Comparison of ENCODE assay signal across 8 mouse cellular contexts in the genomic region with DNA sequence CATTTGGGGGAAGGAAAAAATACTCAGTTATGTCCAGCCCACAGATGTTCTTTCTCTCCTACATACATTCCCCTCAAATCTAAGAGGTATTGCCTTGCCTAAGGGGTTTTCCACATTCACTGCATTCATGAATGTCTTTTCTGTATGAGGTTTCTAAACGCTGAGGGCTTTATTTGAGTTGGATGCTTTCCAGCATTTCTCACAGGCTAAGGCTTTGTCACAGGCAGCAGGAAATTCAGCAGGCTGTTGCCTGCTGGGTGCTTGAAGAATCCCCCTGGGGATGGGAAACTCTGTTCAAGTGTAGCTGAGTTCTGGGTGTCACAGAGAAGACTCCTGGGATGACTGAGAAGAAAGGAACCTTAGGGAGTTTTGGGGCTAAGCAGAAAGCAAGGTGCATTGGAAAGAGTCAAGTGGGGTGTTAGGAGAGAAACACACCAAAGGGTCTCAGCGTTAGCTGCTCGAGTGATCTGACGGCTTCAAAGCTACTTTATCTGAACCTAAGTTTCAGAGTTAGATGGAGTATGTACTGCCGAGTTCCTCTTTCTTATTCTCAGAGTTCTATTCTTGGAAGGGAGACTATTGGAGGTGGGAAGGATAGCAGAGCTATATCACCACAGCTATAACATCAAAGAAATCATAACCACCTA. TPM values are rescaled to one million over a fixed set of nuclear protein-coding genes. Genes with fewer than 3 reads are reported as not detected.
DNase-seq lines count a peak whose midpoint lies in the region; ATAC-seq and TF ChIP-seq lines count a peak whose summit lies in the region.
"Had no signal": no experiment of that assay in that cellular context is flagged by ENCODE, and none has a peak within 500 bp of the region (broad histone marks: within the 10 kb centered on the region; RNA-seq: fewer than 3 reads in every experiment).

No protein-coding gene starts in this region.

- no peak overlapping the region for H3K4me2 ChIP-seq in midbrain, embryonic 13.5 days (replicated peaks)
- H3K4me2 ChIP-seq in forebrain, embryonic 14.5 days (ENCODE audit: low read length), result no peak overlapping the region
- H3K4me2 ChIP-seq in kidney, postnatal 0 days (ENCODE audit: low read length), result no peak overlapping the region
- H3K4me2 ChIP-seq: midbrain, embryonic 12.5 days had no signal

- no peaks in the 10 kb centered on the region for H3K36me3 ChIP-seq in midbrain, embryonic 13.5 days
- no peaks in the 10 kb centered on the region for H3K36me3 ChIP-seq in midbrain, embryonic 10.5 days
- no peaks in the 10 kb centered on the region for H3K36me3 ChIP-seq in forebrain, embryonic 14.5 days (ENCODE audit: control insufficient read depth, insufficient read depth, low read length)
- no peaks in the 10 kb centered on the region for H3K36me3 ChIP-seq in kidney, postnatal 0 days (ENCODE audit: insufficient read depth, low read length)
- H3K36me3 ChIP-seq: midbrain, embryonic 12.5 days had no signal

- TF ChIP-seq CTCF in kidney, postnatal 0 days (IDR thresholded peaks at IDR 0.05; ENCODE audit: low read depth), result no peak

- H3K27me3 ChIP-seq in midbrain, embryonic 13.5 days, result no peaks in the 10 kb centered on the region
- H3K27me3 ChIP-seq in midbrain, embryonic 10.5 days (ENCODE audit: low read depth, poor library complexity, severe bottlenecking), result no peaks in the 10 kb centered on the region
- H3K27me3 ChIP-seq in forebrain, embryonic 14.5 days (replicated peaks; ENCODE audit: control insufficient read depth, insufficient read depth, low read length), result no peaks in the 10 kb centered on the region
- no peaks in the 10 kb centered on the region for H3K27me3 ChIP-seq in kidney, postnatal 0 days (ENCODE audit: insufficient read depth, low read length)
- H3K27me3 ChIP-seq: midbrain, embryonic 12.5 days had no signal

- H3K27ac ChIP-seq in midbrain, embryonic 13.5 days, result no peak overlapping the region
- H3K27ac ChIP-seq in midbrain, embryonic 10.5 days (replicated peaks), result no peak overlapping the region
- H3K27ac ChIP-seq in forebrain, embryonic 14.5 days (ENCODE audit: low read depth, low read length), result peak overlapping the region; percentile 57; the same call in 1 of the 2 replicates
- H3K27ac ChIP-seq in kidney, postnatal 0 days, result 0 out of 2 replicates have a peak overlapping the region, but pooled peaks have one; percentile 1
- H3K27ac ChIP-seq: midbrain, embryonic 12.5 days had no signal

- WGBS in midbrain, embryonic 13.5 days, result 71% methylated on average over 5 of the region's 5 CpGs
- 78% methylated on average over 5 of the region's 5 CpGs for WGBS in midbrain, embryonic 10.5 days
- 51% methylated on average over 5 of the region's 5 CpGs for WGBS in forebrain, embryonic 14.5 days
- 28% methylated on average over 5 of the region's 5 CpGs for WGBS in kidney, postnatal 0 days

- 0 out of 2 replicates have a peak, but pooled peaks have one; percentile 14 for ATAC-seq in midbrain, embryonic 13.5 days
- peak; percentile 82 for ATAC-seq in forebrain, embryonic 14.5 days
- ATAC-seq in kidney, postnatal 0 days (replicated peaks; ENCODE audit: low FRiP score, low read depth), result no peak

- no peaks in the 10 kb centered on the region; the same call in 1 of the 2 replicates for H3K4me1 ChIP-seq in midbrain, embryonic 13.5 days (replicated peaks)
- peaks cover 5% of the 10 kb centered on the region; the same call in 1 of the 2 replicates for H3K4me1 ChIP-seq in midbrain, embryonic 10.5 days
- peaks cover 5% of the 10 kb centered on the region for H3K4me1 ChIP-seq in forebrain, embryonic 14.5 days (ENCODE audit: control insufficient read depth, insufficient read depth, low read length)
- H3K4me1 ChIP-seq in kidney, postnatal 0 days (replicated peaks; ENCODE audit: insufficient read depth, low read length), result peaks cover 9% of the 10 kb centered on the region; the same call in 1 of the 2 replicates
- H3K4me1 ChIP-seq: midbrain, embryonic 12.5 days had no signal

- DNase-seq in midbrain, embryonic 10.5 days (ENCODE audit: low spot score), result no peak
- peak; percentile 86 for DNase-seq in forebrain, embryonic 14.5 days (ENCODE audit: low spot score)
- DNase-seq in kidney, postnatal 0 days (ENCODE audit: low spot score), result peak; percentile 86
- DNase-seq in cerebellum, postnatal 10 days, result no peak
- no peak for DNase-seq in thymus, postnatal 0 days (ENCODE audit: low spot score)
- no peak for DNase-seq in frontal cortex, postnatal 10 days (ENCODE audit: low spot score in 2 of 2)

- no peak overlapping the region for H3K9ac ChIP-seq in midbrain, embryonic 13.5 days (replicated peaks)
- H3K9ac ChIP-seq in forebrain, embryonic 14.5 days (ENCODE audit: low read length), result no peak overlapping the region
- H3K9ac ChIP-seq in kidney, postnatal 0 days (ENCODE audit: low read depth, low read length), result no peak overlapping the region
- H3K9ac ChIP-seq: midbrain, embryonic 12.5 days had no signal

- no peak overlapping the region for H3K4me3 ChIP-seq in midbrain, embryonic 13.5 days (replicated peaks)
- no peak overlapping the region for H3K4me3 ChIP-seq in midbrain, embryonic 10.5 days
- H3K4me3 ChIP-seq in forebrain, embryonic 14.5 days (ENCODE audit: low read depth, low read length), result no peak overlapping the region
- H3K4me3 ChIP-seq in kidney, postnatal 0 days (replicated peaks; ENCODE audit: low read depth, low read length), result no peak overlapping the region
- H3K4me3 ChIP-seq: midbrain, embryonic 12.5 days had no signal

- no peaks in the 10 kb centered on the region for H3K9me3 ChIP-seq in midbrain, embryonic 13.5 days
- H3K9me3 ChIP-seq in midbrain, embryonic 10.5 days (replicated peaks), result 0 out of 2 replicates have a peak, but pooled peaks cover 5% of the 10 kb centered on the region
- no peaks in the 10 kb centered on the region for H3K9me3 ChIP-seq in forebrain, embryonic 14.5 days (replicated peaks; ENCODE audit: control insufficient read depth, low read length)
- no peaks in the 10 kb centered on the region; the same call in 1 of the 2 replicates for H3K9me3 ChIP-seq in kidney, postnatal 0 days (replicated peaks; ENCODE audit: low read length)
- H3K9me3 ChIP-seq: midbrain, embryonic 12.5 days had no signal

RNA-seq across cellular contexts. Expression of a gene that starts 14.2 kb away (rescaled TPM):
- polyA plus RNA-seq in midbrain, embryonic 13.5 days (2015; fragmentation: Nextera tagmentation; extraction: Ambion mirVana), result 9.1 and 9.5 TPM in 2 replicates
- polyA plus RNA-seq in midbrain, embryonic 10.5 days (2016; fragmentation: Nextera tagmentation; extraction: Ambion mirVana), result 7.3 and 8.7 TPM in 2 replicates
- 7.3 and 9.7 TPM in 2 replicates for polyA plus RNA-seq in forebrain, embryonic 14.5 days (2014; fragmentation: Nextera tagmentation; extraction: Ambion mirVana)
- polyA plus RNA-seq in kidney, postnatal 0 days (2015; fragmentation: Nextera tagmentation; extraction: Ambion mirVana), result 1.9 TPM in 2 replicates
- polyA plus RNA-seq in thymus, postnatal 0 days (2015; fragmentation: Nextera tagmentation; extraction: Ambion mirVana), result 3.6 and 3.9 TPM in 2 replicates

RNA-seq across cellular contexts. Expression of a gene that starts 54.5 kb away (rescaled TPM):
- polyA plus RNA-seq in midbrain, embryonic 13.5 days (2015; fragmentation: Nextera tagmentation; extraction: Ambion mirVana), result 233 and 270 TPM in 2 replicates
- polyA plus RNA-seq in midbrain, embryonic 10.5 days (2016; fragmentation: Nextera tagmentation; extraction: Ambion mirVana), result 226 and 239 TPM in 2 replicates
- polyA plus RNA-seq in forebrain, embryonic 14.5 days (2014; fragmentation: Nextera tagmentation; extraction: Ambion mirVana), result 208 and 237 TPM in 2 replicates
- polyA plus RNA-seq in kidney, postnatal 0 days (2015; fragmentation: Nextera tagmentation; extraction: Ambion mirVana), result 357 and 367 TPM in 2 replicates
- polyA plus RNA-seq in thymus, postnatal 0 days (2015; fragmentation: Nextera tagmentation; extraction: Ambion mirVana), result 166 and 168 TPM in 2 replicates

Comparison
In these comparisons a context has a peak if more than half of its experiments do, and no peak if none do; other contexts are left out.
1. H3K27ac ChIP-seq: peak in forebrain, embryonic 14.5 days (single experiment) and kidney, postnatal 0 days (single experiment); none in midbrain, embryonic 13.5 days (single experiment) and midbrain, embryonic 10.5 days (single experiment).
2. DNase-seq: peak in forebrain, embryonic 14.5 days (single experiment) and kidney, postnatal 0 days (single experiment); none in midbrain, embryonic 10.5 days (single experiment), cerebellum, postnatal 10 days (0 of 2), thymus, postnatal 0 days (single experiment) and frontal cortex, postnatal 10 days (0 of 2).